Mouse (Mus musculus) effector memory CD4-positive, alpha-beta T cell, adult 5 months (primary cell): Measurements from ENCODE around the gene Lipa. TPM values are rescaled to one million over a fixed set of nuclear protein-coding genes. Genes with fewer than 3 reads are reported as not detected.

ENCODE experiments used
- polyA plus RNA-seq: library from polyadenylated mRNA; unstranded; fragments of 100-300 nt; shearing (Covaris generic); gene quantifications from one replicate; pipeline ENCODE4 v1.2.1, GENCODE M21; 2017

Lipa gene
- 57.2 TPM for polyA plus RNA-seq

DNA sequence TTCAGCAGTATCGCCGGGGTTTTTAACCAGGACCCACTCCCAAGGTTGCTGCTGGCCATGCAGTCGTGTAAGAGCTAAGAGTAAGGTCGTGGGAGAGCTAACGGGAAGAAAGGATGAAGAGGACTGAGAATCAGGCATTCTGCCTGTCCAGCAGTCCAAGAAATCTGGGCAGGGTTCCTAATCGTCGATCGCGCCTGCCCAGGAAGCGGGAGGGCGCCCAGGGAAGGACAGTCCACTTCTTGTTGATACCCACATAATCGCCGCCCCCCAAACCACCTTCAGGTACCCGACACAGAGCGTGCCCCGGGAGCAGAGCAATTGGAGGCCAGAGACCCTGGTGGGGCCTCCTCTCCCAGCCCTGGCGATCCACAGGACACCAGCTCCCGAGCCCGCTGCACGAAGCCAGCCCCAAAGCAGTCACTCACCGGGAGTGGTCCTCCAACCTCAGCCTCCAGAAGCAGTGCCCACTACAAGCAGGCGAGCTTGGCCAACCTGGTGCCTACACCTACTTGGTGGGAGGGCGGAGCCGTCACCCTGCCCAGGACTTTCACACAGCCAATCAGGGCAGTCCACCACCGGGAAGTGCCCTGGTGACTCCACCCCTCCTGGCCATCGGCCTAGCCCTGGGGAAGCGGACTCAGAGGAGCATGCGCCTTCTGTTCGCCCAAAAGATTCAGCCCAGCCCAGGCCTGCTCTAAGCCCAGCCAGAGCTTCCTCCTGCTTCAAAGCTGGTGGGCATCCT lies at the start of gene Lipa:
Lipa (minus strand) TSS at position 534 of the 742 bp plus-strand sequence.

DNA sequence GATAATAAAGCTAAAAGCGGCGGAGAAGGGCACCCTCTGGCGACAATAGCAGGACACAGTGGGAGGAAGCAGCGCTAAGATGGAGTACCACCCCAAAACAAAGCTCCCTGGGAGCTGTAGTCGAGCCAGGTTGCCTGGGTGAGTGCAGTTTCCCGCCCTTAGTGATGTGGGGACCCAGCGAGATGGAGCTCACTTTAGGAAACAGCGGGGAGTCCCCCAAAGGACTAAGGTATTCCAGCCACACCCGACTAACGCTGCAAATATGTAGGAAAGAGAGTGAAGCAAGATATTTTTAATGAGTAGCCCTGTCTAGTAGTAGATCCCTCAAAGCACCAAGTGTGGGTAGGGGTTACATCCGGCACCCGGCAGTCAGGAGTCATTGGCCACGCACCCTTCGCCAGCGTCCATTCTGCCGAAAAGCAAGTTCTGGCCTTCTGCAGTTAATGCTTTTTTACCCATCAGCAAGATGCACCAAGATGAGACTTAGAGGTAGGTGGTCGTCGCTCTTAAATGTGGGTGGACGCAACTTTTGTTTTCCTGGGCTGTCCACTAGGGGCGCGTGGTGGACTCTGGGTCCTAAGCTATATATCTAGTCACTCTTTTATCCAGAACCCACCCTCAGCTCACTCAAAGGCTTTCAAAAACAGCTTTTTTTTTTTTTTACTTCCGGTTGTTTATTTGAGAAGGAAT lies 23.4 kb upstream of the Lipa start, which contains the start of gene Ifit2:
Ifit2 (plus strand) TSS at position 161 of the 690 bp plus-strand sequence.

DNA sequence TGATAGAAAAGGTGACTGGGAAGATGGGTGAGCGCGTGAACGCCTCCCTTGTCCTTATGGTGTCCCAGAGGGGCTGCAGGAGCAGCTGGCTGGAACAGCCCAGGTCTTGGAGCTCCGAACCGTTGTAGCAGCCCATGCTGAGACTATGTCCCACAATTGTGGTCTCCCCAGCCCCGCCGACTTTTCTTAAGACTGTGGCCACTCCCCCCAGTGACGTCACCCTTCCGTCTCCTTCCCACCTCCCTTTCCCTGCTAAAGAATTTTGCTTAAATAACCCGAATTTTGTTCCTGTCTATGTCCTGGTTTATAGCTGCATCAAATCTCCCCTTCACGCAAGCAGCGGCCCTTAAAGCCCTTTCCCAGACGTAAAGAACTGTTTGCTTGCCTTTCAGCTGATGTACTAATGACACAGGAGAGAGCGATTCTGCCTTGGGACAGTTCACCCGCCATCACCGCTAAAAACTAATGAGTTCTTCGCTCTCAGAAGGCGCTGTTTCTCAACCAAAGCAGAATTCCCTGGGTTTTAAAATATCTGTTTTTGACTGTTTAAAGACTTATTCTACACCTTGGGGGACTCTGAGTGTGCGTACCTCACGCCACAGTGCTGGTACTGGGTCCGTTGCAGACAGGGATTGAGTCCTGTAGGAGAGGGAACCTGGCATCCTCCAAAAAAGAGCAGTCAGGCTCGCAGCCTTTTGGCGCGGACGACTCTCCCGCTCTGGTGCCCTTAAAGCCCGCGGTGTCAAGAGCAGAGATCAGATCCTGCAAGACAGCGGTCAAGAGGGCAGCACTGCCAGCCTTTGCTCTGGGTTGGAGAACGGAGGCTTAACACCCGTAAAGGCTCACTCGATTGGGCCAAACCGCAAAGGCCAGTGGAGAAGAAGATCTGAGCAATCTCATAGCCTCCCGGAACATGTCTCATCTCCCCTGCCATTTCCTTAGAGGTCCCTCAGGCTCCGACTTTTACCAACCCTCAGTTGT lies 52.0 kb downstream of the Lipa start, which contains the start of gene Ch25h:
Ch25h (minus strand) TSS at position 174 of the 981 bp plus-strand sequence.

Other genes starting within 250 kb of the Lipa start
- gene Fas, start 236.8 kb downstream of the Lipa start, polyA plus RNA-seq, result 76.3 TPM
- not detected for gene Ch25h, start 52.3 kb downstream of the Lipa start, polyA plus RNA-seq
- 11.0 TPM for gene Ifit2, start 23.2 kb upstream of the Lipa start, polyA plus RNA-seq
- gene Ifit3, start 56.1 kb upstream of the Lipa start, polyA plus RNA-seq, result 4.2 TPM
- 16.7 TPM for gene Ifit1bl1, start 74.5 kb upstream of the Lipa start, polyA plus RNA-seq
- 2.0 TPM for gene Ifit3b, start 80.5 kb upstream of the Lipa start, polyA plus RNA-seq
- 0.32 TPM for gene Ifit1bl2, start 113.3 kb upstream of the Lipa start, polyA plus RNA-seq
- gene Ifit1, start 113.4 kb upstream of the Lipa start, polyA plus RNA-seq, result 5.5 TPM
- gene Slc16a12, start 219.8 kb upstream of the Lipa start, polyA plus RNA-seq, result not detected